Mouse (Mus musculus): ENCODE measurements around the gene Oprm1. TPM values are rescaled to one million over a fixed set of nuclear protein-coding genes. Genes with fewer than 3 reads are reported as not detected.

Oprm1 gene
- polyA plus RNA-seq, 1 experiment from 2014 or later = 0.62 TPM

- peak; percentile 49; the same call in 1 of the 2 replicates for ATAC-seq
- H3K9ac ChIP-seq (ENCODE audit: low read length) = peak overlapping the region; percentile 57
- 3% methylated on average over 6 of the region's 6 CpGs for WGBS
- peaks cover 7% of the 10 kb centered on the region; the same call in 1 of the 2 replicates for H3K4me1 ChIP-seq (ENCODE audit: control insufficient read depth, insufficient read depth, low read length)
- peak; percentile 69 for DNase-seq (ENCODE audit: low spot score)
- H3K4me2 ChIP-seq (ENCODE audit: low read length) = peak overlapping the region; percentile 46
- H3K4me3 ChIP-seq (ENCODE audit: low read depth, low read length) = peak overlapping the region; percentile 15
- no peak overlapping the region for H3K27ac ChIP-seq (ENCODE audit: low read depth, low read length)
- H3K9me3 ChIP-seq (replicated peaks; ENCODE audit: control insufficient read depth, low read length) = no peaks in the 10 kb centered on the region
- no peaks in the 10 kb centered on the region for H3K36me3 ChIP-seq (ENCODE audit: control insufficient read depth, insufficient read depth, low read length)
- H3K27me3 ChIP-seq (replicated peaks; ENCODE audit: control insufficient read depth, insufficient read depth, low read length) = no peaks in the 10 kb centered on the region
Observed at GRCm38 (mm10) chr10:6980236-6980635, 221.9 kb downstream of the Oprm1 start.

GRCm38 (mm10) chr10:6982751-6983151 lies 224.4 kb downstream of the Oprm1 start:
- Histone ChIP-seq H3K4me1 (ENCODE audit: control insufficient read depth, insufficient read depth, low read length) (peaks cover 7% of the 10 kb centered on the region; the same call in 1 of the 2 replicates), H3K9me3 (replicated peaks; ENCODE audit: control insufficient read depth, low read length) (no peaks in the 10 kb centered on the region), H3K36me3 (ENCODE audit: control insufficient read depth, insufficient read depth, low read length) (no peaks in the 10 kb centered on the region), H3K4me2 (ENCODE audit: low read length) (no peak overlapping the region), H3K27ac (ENCODE audit: low read depth, low read length) (no peak overlapping the region), H3K4me3 (ENCODE audit: low read depth, low read length) (no peak overlapping the region), H3K9ac (ENCODE audit: low read length) (no peak overlapping the region), H3K27me3 (replicated peaks; ENCODE audit: control insufficient read depth, insufficient read depth, low read length) (no peaks in the 10 kb centered on the region)
- 85% methylated on average over 2 of the region's 2 CpGs for WGBS
- ATAC-seq (no peak), DNase-seq (ENCODE audit: low spot score) (no peak)

- WGBS = 90% methylated on average over 2 of the region's 2 CpGs
- H3K36me3 ChIP-seq (ENCODE audit: control insufficient read depth, insufficient read depth, low read length) = no peaks in the 10 kb centered on the region
Observed at GRCm38 (mm10) chr10:6983431-6983830, 225.1 kb downstream of the Oprm1 start.

GRCm38 (mm10) chr10:6986246-6986645 lies 227.9 kb downstream of the Oprm1 start:
- DNase-seq (ENCODE audit: low spot score) = no peak
- H3K27me3 ChIP-seq (replicated peaks; ENCODE audit: control insufficient read depth, insufficient read depth, low read length) = no peaks in the 10 kb centered on the region
- no peak overlapping the region for H3K27ac ChIP-seq (ENCODE audit: low read depth, low read length)
- H3K36me3 ChIP-seq (ENCODE audit: control insufficient read depth, insufficient read depth, low read length) = no peaks in the 10 kb centered on the region
- 87% methylated on average over 4 of the region's 4 CpGs for WGBS
- ATAC-seq = no peak
- no peaks in the 10 kb centered on the region for H3K4me1 ChIP-seq (ENCODE audit: control insufficient read depth, insufficient read depth, low read length)
- no peaks in the 10 kb centered on the region for H3K9me3 ChIP-seq (replicated peaks; ENCODE audit: control insufficient read depth, low read length)
- H3K4me2 ChIP-seq (ENCODE audit: low read length) = no peak overlapping the region
- no peak overlapping the region for H3K4me3 ChIP-seq (ENCODE audit: low read depth, low read length)
- H3K9ac ChIP-seq (ENCODE audit: low read length) = no peak overlapping the region

More at GRCm38 (mm10) chr10:6983431-6983830, 225.1 kb downstream of the Oprm1 start:
- Histone ChIP-seq H3K4me2 (ENCODE audit: low read length) (no peak overlapping the region), H3K4me1 (ENCODE audit: control insufficient read depth, insufficient read depth, low read length) (peaks cover 7% of the 10 kb centered on the region; the same call in 1 of the 2 replicates), H3K9me3 (replicated peaks; ENCODE audit: control insufficient read depth, low read length) (no peaks in the 10 kb centered on the region), H3K9ac (ENCODE audit: low read length) (no peak overlapping the region), H3K27ac (ENCODE audit: low read depth, low read length) (no peak overlapping the region), H3K27me3 (replicated peaks; ENCODE audit: control insufficient read depth, insufficient read depth, low read length) (no peaks in the 10 kb centered on the region), H3K4me3 (ENCODE audit: low read depth, low read length) (no peak overlapping the region)
- DNase-seq (ENCODE audit: low spot score) (no peak), ATAC-seq (no peak)

GRCm38 (mm10) chr10:6987399-6988098 lies 229.2 kb downstream of the Oprm1 start:
- no peaks in the 10 kb centered on the region for H3K9me3 ChIP-seq (replicated peaks; ENCODE audit: control insufficient read depth, low read length)
- WGBS = 75% methylated on average over 4 of the region's 4 CpGs
- H3K4me2 ChIP-seq (ENCODE audit: low read length) = no peak overlapping the region
- no peaks in the 10 kb centered on the region for H3K27me3 ChIP-seq (replicated peaks; ENCODE audit: control insufficient read depth, insufficient read depth, low read length)
- DNase-seq (ENCODE audit: low spot score) (no peak), ATAC-seq (no peak)
- no peak overlapping the region for H3K9ac ChIP-seq (ENCODE audit: low read length)
- H3K27ac ChIP-seq (ENCODE audit: low read depth, low read length) = no peak overlapping the region
- no peaks in the 10 kb centered on the region for H3K4me1 ChIP-seq (ENCODE audit: control insufficient read depth, insufficient read depth, low read length)
- H3K4me3 ChIP-seq (ENCODE audit: low read depth, low read length) = no peak overlapping the region
- no peaks in the 10 kb centered on the region for H3K36me3 ChIP-seq (ENCODE audit: control insufficient read depth, insufficient read depth, low read length)

GRCm38 (mm10) chr10:6988555-6988954 lies 230.2 kb downstream of the Oprm1 start:
- H3K9me3 ChIP-seq (replicated peaks; ENCODE audit: control insufficient read depth, low read length) = no peaks in the 10 kb centered on the region
- no peaks in the 10 kb centered on the region for H3K36me3 ChIP-seq (ENCODE audit: control insufficient read depth, insufficient read depth, low read length)
- ATAC-seq (no peak), DNase-seq (ENCODE audit: low spot score) (no peak)
- no peak overlapping the region for H3K4me2 ChIP-seq (ENCODE audit: low read length)
- no peak overlapping the region for H3K9ac ChIP-seq (ENCODE audit: low read length)
- no peaks in the 10 kb centered on the region for H3K27me3 ChIP-seq (replicated peaks; ENCODE audit: control insufficient read depth, insufficient read depth, low read length)
- no peak overlapping the region for H3K4me3 ChIP-seq (ENCODE audit: low read depth, low read length)
- H3K4me1 ChIP-seq (ENCODE audit: control insufficient read depth, insufficient read depth, low read length) = no peaks in the 10 kb centered on the region
- H3K27ac ChIP-seq (ENCODE audit: low read depth, low read length) = no peak overlapping the region
- 100% methylated on average over 1 of the region's 1 CpGs for WGBS

- H3K27ac ChIP-seq (ENCODE audit: low read depth, low read length) = no peak overlapping the region
- no peak for DNase-seq (ENCODE audit: low spot score)
- no peak for ATAC-seq
- no peak overlapping the region for H3K4me3 ChIP-seq (ENCODE audit: low read depth, low read length)
- no peak overlapping the region for H3K4me2 ChIP-seq (ENCODE audit: low read length)
- H3K36me3 ChIP-seq (ENCODE audit: control insufficient read depth, insufficient read depth, low read length) = no peaks in the 10 kb centered on the region
- H3K9ac ChIP-seq (ENCODE audit: low read length) = no peak overlapping the region
- WGBS = 75% methylated on average over 3 of the region's 3 CpGs
- H3K4me1 ChIP-seq (ENCODE audit: control insufficient read depth, insufficient read depth, low read length) = no peaks in the 10 kb centered on the region
- H3K9me3 ChIP-seq (replicated peaks; ENCODE audit: control insufficient read depth, low read length) = no peaks in the 10 kb centered on the region
- no peaks in the 10 kb centered on the region for H3K27me3 ChIP-seq (replicated peaks; ENCODE audit: control insufficient read depth, insufficient read depth, low read length)
Observed at GRCm38 (mm10) chr10:6996895-6997294, 238.6 kb downstream of the Oprm1 start.

- DNase-seq (ENCODE audit: low spot score) (no peak), ATAC-seq (no peak)
- 91% methylated on average over 4 of the region's 4 CpGs for WGBS
- no peak overlapping the region for H3K9ac ChIP-seq (ENCODE audit: low read length)
- H3K27me3 ChIP-seq (replicated peaks; ENCODE audit: control insufficient read depth, insufficient read depth, low read length) = no peaks in the 10 kb centered on the region
- no peak overlapping the region for H3K27ac ChIP-seq (ENCODE audit: low read depth, low read length)
- H3K36me3 ChIP-seq (ENCODE audit: control insufficient read depth, insufficient read depth, low read length) = no peaks in the 10 kb centered on the region
- no peaks in the 10 kb centered on the region for H3K9me3 ChIP-seq (replicated peaks; ENCODE audit: control insufficient read depth, low read length)
- H3K4me1 ChIP-seq (ENCODE audit: control insufficient read depth, insufficient read depth, low read length) = no peaks in the 10 kb centered on the region
- H3K4me2 ChIP-seq (ENCODE audit: low read length) = no peak overlapping the region
- no peak overlapping the region for H3K4me3 ChIP-seq (ENCODE audit: low read depth, low read length)
Observed at GRCm38 (mm10) chr10:6998576-6999250, 240.4 kb downstream of the Oprm1 start.

- ATAC-seq (no peak), DNase-seq (ENCODE audit: low spot score) (no peak)
- H3K9me3 ChIP-seq (replicated peaks; ENCODE audit: control insufficient read depth, low read length) = no peaks in the 10 kb centered on the region
- no peaks in the 10 kb centered on the region for H3K27me3 ChIP-seq (replicated peaks; ENCODE audit: control insufficient read depth, insufficient read depth, low read length)
- H3K36me3 ChIP-seq (ENCODE audit: control insufficient read depth, insufficient read depth, low read length) = no peaks in the 10 kb centered on the region
- no peak overlapping the region for H3K4me3 ChIP-seq (ENCODE audit: low read depth, low read length)
- no peak overlapping the region for H3K9ac ChIP-seq (ENCODE audit: low read length)
- H3K4me1 ChIP-seq (ENCODE audit: control insufficient read depth, insufficient read depth, low read length) = no peaks in the 10 kb centered on the region
- H3K4me2 ChIP-seq (ENCODE audit: low read length) = no peak overlapping the region
- WGBS = 81% methylated on average over 3 of the region's 3 CpGs
- H3K27ac ChIP-seq (ENCODE audit: low read depth, low read length) = no peak overlapping the region
Observed at GRCm38 (mm10) chr10:6999355-6999754, 241.0 kb downstream of the Oprm1 start.
